Mouse (Mus musculus) liver, embryonic 13.5 days (tissue): ENCODE results near the gene Olfr1359. TPM values are rescaled to one million over a fixed set of nuclear protein-coding genes. Genes with fewer than 3 reads are reported as not detected.
"Not testable (repeated sequence)": the region's sequence is repeated elsewhere in the genome, so short reads cannot be mapped to it uniquely, and the experiment has no call there.

ENCODE experiments used
- ATAC-seq: fragments of 200-750 bp; cut with Nextera tagmentation; 2 replicates; pipeline ENCODE4 v1.8.0; 2017; ENCODE audit warnings: low read depth, mild to moderate bottlenecking, moderate number of reproducible peaks, moderate library complexity
- DNase-seq: peaks from one replicate; pipeline ENCODE4 v3.0.0; 2022
- H3K27ac ChIP-seq: fragments of 300-500 bp; sonication (generic); 2 replicates; pipeline ENCODE4 v1.5.1; 2015; ENCODE audit warnings: moderate library complexity, mild to moderate bottlenecking, inconsistent platforms
- H3K27me3 ChIP-seq: fragments of 300-500 bp; sonication (generic); 2 replicates; pipeline ENCODE4 v1.6.1; 2015; ENCODE audit warnings: mild to moderate bottlenecking, inconsistent platforms
- H3K36me3 ChIP-seq: fragments of 300-500 bp; sonication (generic); 2 replicates; pipeline ENCODE4 v1.6.1; 2015; ENCODE audit warnings: mild to moderate bottlenecking, inconsistent platforms
- H3K4me1 ChIP-seq: fragments of 300-500 bp; sonication (generic); replicated peaks from 2 replicates; pipeline ENCODE4 v1.6.1; 2015; ENCODE audit warnings: inconsistent platforms
- H3K4me2 ChIP-seq: fragments of 300-500 bp; sonication (generic); 2 replicates; pipeline ENCODE4 v1.6.1; 2015; ENCODE audit warnings: inconsistent platforms, mild to moderate bottlenecking, moderate library complexity
- H3K4me3 ChIP-seq: fragments of 300-500 bp; sonication (generic); replicated peaks from 2 replicates; pipeline ENCODE4 v1.5.1; 2015; ENCODE audit warnings: mild to moderate bottlenecking, inconsistent platforms
- H3K9ac ChIP-seq: fragments of 300-500 bp; sonication (generic); 2 replicates; pipeline ENCODE4 v1.6.1; 2015; ENCODE audit warnings: mild to moderate bottlenecking, inconsistent platforms
- H3K9me3 ChIP-seq: fragments of 300-500 bp; sonication (generic); replicated peaks from 2 replicates; pipeline ENCODE4 v1.6.1; 2016; ENCODE audit warnings: inconsistent platforms
- WGBS: fragments of 180-500 bp; shearing (Covaris S2); methylation state at CpG from one replicate; pipeline ENCODE4 v1.1.7; 2015; ENCODE audit not compliant: insufficient replicate concordance; 5-methylcytosine and 5-hydroxymethylcytosine counted together
- polyA plus RNA-seq: library from polyadenylated mRNA; unstranded; fragments of >200 nt; fragmentation: Nextera tagmentation; extraction: Ambion mirVana; gene quantifications from 2 replicates; pipeline ENCODE4 v1.2.1, GENCODE M21; 2015

The Olfr1359 gene
- polyA plus RNA-seq: not detected in 2 replicates

GRCm38 (mm10) chr13:21697811-21698210 lies at the start of gene Olfr1359:
Gene Olfr1359, plus strand, starts transcription at chr13:21698111.
- Histone ChIP-seq H3K27me3 (no peaks in the 10 kb centered on the region), H3K4me3 (no peak within 1 kb of the TSS), H3K9ac (no peak within 1 kb of the TSS), H3K4me1 (no peaks in the 10 kb centered on the region), H3K4me2 (no peak within 1 kb of the TSS), H3K9me3 (no peaks in the 10 kb centered on the region), H3K36me3 (no peaks in the 10 kb centered on the region), H3K27ac (no peak within 1 kb of the TSS)
- DNase-seq: no peak
- ATAC-seq: no peak

DNA sequence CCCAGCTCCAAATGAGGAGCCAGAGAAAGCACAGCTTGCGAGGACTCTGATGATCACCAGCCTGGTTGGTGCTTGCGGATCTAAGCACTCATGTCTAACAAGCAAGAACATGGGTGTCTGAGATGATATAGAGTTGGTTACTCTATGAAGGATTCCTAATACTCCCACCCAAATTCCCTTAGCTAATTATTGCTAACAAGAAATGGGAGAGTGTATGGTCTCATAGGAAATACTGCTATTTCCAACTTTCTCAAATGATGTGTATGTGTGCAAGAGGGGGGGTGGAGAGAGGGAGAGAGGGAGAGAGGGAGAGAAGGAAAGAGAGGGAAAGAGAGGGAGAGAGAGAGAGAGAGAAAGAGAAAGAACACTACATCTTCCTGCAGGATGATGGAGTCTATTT lies 34.6 kb upstream of the Olfr1359 start, which contains the start of gene Olfr1361:
Olfr1361 (minus strand) TSS at position 101 of the 400 bp plus-strand sequence.
- no peak within 1 kb of the TSS for H3K27ac ChIP-seq
- no peaks in the 10 kb centered on the region for H3K36me3 ChIP-seq
- no peaks in the 10 kb centered on the region for H3K27me3 ChIP-seq
- no peak within 1 kb of the TSS for H3K4me3 ChIP-seq
- ATAC-seq (no peak), DNase-seq (no peak)
- H3K4me2 ChIP-seq: no peak within 1 kb of the TSS
- no peak within 1 kb of the TSS for H3K9ac ChIP-seq
- no peaks in the 10 kb centered on the region for H3K9me3 ChIP-seq
- WGBS: 62% methylated on average over 2 of the region's 2 CpGs
- H3K4me1 ChIP-seq: no peaks in the 10 kb centered on the region

DNA sequence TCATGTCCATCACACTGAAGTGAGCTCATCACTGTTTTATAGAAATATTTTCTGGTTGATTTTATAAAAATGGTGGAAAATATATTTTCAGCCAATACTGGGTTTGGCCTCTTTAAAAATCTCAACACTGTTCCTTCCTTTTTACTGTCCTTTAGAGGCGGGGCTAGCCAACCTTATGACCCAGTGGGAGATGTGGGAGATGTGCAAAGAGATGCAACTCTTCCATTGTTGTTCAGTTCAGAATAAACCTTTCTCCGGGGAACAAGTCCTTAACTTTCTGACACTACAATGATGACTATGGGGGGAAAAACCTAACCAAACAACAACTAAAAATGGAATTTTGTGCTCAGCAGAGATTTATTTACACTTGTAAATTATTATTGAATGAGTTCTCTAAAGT lies 20.6 kb upstream of the Olfr1359 start, which contains the start of gene Olfr1360:
Olfr1360 (minus strand) TSS at position 101 of the 400 bp plus-strand sequence.
- Histone ChIP-seq H3K9ac (no peak within 1 kb of the TSS), H3K27ac (no peak within 1 kb of the TSS), H3K4me3 (no peak within 1 kb of the TSS), H3K36me3 (no peaks in the 10 kb centered on the region), H3K27me3 (no peaks in the 10 kb centered on the region), H3K9me3 (no peaks in the 10 kb centered on the region), H3K4me1 (no peaks in the 10 kb centered on the region), H3K4me2 (no peak within 1 kb of the TSS)
- WGBS: 60% methylated on average over 2 of the region's 2 CpGs
- DNase-seq (no peak), ATAC-seq (no peak)

DNA sequence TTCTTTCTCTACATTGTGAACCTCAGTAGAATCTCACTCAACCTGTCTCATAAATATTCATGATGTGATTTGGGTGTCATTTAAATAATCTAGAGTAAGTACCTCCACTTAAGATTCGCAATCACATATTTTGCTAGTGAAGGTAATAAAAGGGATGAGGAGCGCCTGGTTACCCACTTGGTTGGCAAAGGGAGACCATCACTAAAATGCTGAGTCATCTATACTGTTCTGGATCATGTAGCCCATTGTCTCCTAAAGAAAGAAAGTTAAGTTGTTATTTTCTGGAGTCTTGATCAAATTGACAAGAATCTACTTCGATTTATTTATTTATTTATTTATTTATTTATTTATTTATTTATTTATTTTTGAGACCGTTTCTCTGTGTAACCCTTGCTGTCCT lies 8.8 kb downstream of the Olfr1359 start:
- Histone ChIP-seq H3K9ac (no peak overlapping the region), H3K4me3 (no peak overlapping the region), H3K27ac (no peak overlapping the region), H3K4me1 (peaks cover 7% of the 10 kb centered on the region), H3K4me2 (no peak overlapping the region), H3K9me3 (no peaks in the 10 kb centered on the region), H3K36me3 (no peaks in the 10 kb centered on the region), H3K27me3 (no peaks in the 10 kb centered on the region)
- no peak for DNase-seq
- no peak for ATAC-seq
- 56% methylated on average over 4 of the region's 4 CpGs for WGBS

- H3K4me2 ChIP-seq: peak overlapping the region; percentile 62
- no peaks in the 10 kb centered on the region for H3K27me3 ChIP-seq
- peak; percentile 83 for DNase-seq
- H3K9me3 ChIP-seq: no peaks in the 10 kb centered on the region
- ATAC-seq: peak; percentile 70
- peaks cover 27% of the 10 kb centered on the region for H3K4me1 ChIP-seq
- WGBS: under 1% methylated on average over 32 of the region's 32 CpGs
- peak overlapping the region; percentile 80 for H3K27ac ChIP-seq
- no peaks in the 10 kb centered on the region for H3K36me3 ChIP-seq
- H3K4me3 ChIP-seq: peak overlapping the region; percentile 71
- H3K9ac ChIP-seq: peak overlapping the region; percentile 79
Measured at GRCm38 (mm10) chr13:21710031-21710711, 12.3 kb downstream of the Olfr1359 start.

DNA sequence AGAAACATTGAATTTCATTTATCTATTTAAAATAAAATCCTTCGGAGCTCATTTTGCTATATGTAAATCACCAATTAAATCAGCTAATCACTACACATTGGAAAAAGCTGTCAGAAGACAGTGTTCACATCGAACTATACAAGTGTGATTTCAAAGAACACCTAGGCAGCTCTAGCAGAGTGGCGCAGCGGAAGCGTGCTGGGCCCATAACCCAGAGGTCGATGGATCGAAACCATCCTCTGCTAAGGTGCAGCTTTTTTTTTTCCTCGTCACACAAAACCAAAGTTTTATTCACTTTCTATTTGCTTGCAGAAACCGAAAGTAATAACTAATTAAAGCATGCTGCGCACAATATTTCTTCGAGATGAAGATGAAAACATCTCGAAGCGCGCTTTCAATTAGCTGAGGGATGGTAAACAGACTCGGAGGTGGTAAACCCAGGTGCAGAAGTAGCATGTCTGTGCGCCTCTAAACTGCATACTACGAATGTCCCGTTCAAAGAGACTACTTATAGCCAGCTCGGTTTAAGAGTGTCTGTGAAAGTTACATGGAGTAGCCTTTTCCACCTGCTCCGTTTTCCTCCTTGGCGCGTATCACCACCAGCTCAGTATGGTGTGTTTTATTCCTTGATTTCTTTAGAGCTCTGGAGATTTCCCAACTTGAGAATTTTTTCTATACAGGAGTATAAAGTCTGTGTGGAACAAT lies 13.1 kb downstream of the Olfr1359 start:
- peak; percentile 60 for ATAC-seq

DNA sequence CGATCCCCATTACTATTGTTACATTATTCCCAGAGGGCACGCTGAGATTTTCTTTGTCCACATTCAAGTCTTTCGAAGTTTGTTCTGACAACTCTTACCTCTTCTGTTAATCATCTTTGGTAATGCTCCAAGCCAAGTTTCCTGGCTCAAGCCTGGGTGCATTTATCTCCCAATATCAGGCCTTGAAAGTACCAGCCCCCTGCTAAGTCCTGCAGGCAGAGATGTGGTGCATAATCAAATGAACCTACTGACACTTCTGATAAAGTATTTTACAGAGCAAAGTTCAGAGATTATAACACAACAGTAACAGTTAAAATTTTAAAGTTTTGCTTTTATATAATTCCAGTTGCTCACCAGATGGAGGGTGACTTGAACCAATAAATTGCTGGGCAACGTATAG lies 13.8 kb downstream of the Olfr1359 start:
- Histone ChIP-seq H3K9ac (peak overlapping the region; percentile 76), H3K36me3 (no peaks in the 10 kb centered on the region), H3K4me1 (peaks cover 32% of the 10 kb centered on the region), H3K27me3 (no peaks in the 10 kb centered on the region), H3K4me3 (peak overlapping the region; percentile 66), H3K27ac (peak overlapping the region; percentile 50), H3K9me3 (no peaks in the 10 kb centered on the region), H3K4me2 (peak overlapping the region; percentile 86)
- 23% methylated on average over 4 of the region's 4 CpGs for WGBS
- DNase-seq: peak; percentile 15
- no peak for ATAC-seq

More for the DNA sequence above, 13.1 kb downstream of the Olfr1359 start:
- DNase-seq: peak; percentile 72
- 1% methylated on average over 22 of the region's 22 CpGs for WGBS
- Histone ChIP-seq H3K4me1 (peaks cover 31% of the 10 kb centered on the region), H3K4me2 (peak overlapping the region; percentile 86), H3K9ac (peak overlapping the region; percentile 76), H3K27ac (peak overlapping the region; percentile 43; the same call in 1 of the 2 replicates), H3K4me3 (peak overlapping the region; percentile 66), H3K27me3 (no peaks in the 10 kb centered on the region), H3K36me3 (no peaks in the 10 kb centered on the region), H3K9me3 (no peaks in the 10 kb centered on the region)

GRCm38 (mm10) chr13:21714725-21715124 lies 16.8 kb downstream of the Olfr1359 start:
- H3K4me1 ChIP-seq: peaks cover 51% of the 10 kb centered on the region
- H3K4me2 ChIP-seq: peak overlapping the region; percentile 86
- WGBS: under 1% methylated on average over 7 of the region's 7 CpGs
- H3K36me3 ChIP-seq: no peaks in the 10 kb centered on the region
- no peak for ATAC-seq
- H3K9me3 ChIP-seq: no peaks in the 10 kb centered on the region
- peak overlapping the region; percentile 99 for H3K27ac ChIP-seq
- peak overlapping the region; percentile 88 for H3K9ac ChIP-seq
- DNase-seq: peak; percentile 62
- peak overlapping the region; percentile 63 for H3K4me3 ChIP-seq
- no peaks in the 10 kb centered on the region for H3K27me3 ChIP-seq

DNA sequence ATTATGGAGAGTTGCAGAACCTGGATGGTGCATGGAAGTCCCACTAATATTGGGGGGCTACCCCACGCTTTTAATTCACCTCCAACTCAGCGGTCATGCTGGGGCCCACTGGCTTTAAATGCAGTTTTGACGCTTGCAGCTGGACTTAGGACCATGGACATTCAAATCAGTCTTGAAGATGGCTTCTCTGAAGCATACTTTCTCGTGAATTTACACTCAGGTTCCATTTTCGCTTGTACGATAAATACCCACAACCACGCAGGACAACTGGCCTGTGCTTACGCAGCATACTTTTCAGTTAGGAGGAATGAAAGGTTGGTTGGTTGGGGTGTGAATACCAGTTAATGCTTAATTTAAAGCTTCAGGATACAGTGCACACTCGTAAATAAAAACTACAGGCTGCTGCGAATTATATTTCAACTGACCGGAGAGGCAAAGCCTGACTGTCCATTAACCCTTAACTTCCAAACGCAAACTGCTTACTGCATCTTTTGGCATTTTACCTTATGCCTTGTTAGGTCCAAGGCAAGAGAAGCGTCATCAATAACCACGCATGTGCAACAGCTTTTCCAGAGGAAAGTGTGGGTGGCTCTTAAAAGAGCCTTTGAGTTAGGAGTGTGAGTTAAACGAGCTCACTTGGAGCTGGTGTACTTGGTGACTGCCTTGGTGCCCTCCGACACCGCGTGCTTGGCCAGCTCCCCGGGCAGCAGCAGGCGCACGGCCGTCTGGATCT lies 17.4 kb downstream of the Olfr1359 start:
- peaks cover 57% of the 10 kb centered on the region for H3K4me1 ChIP-seq
- 0 out of 2 replicates have a peak, but pooled peaks have one; percentile 0 for ATAC-seq
- H3K27me3 ChIP-seq: no peaks in the 10 kb centered on the region

GRCm38 (mm10) chr13:21715864-21716539 lies 18.1 kb downstream of the Olfr1359 start, which contains the start of the genes Hist1h2bl and Hist1h2ai:
Gene Hist1h2bl, minus strand, starts transcription at chr13:21716143.
Gene Hist1h2ai, plus strand, starts transcription at chr13:21716422.
- Histone ChIP-seq H3K9ac (peak within 1 kb of the TSS; percentile 88), H3K4me3 (peak within 1 kb of the TSS; percentile 63), H3K4me2 (peak within 1 kb of the TSS; percentile 86), H3K27ac (peak within 1 kb of the TSS; percentile 99), H3K4me1 (peaks cover 63% of the 10 kb centered on the region)
- H3K9me3 ChIP-seq, H3K27me3 ChIP-seq, H3K36me3 ChIP-seq: not testable (repeated sequence)
- under 1% methylated on average over 32 of the region's 50 CpGs for WGBS
- ATAC-seq (peak; percentile 84), DNase-seq (peak; percentile 91)

More for the DNA sequence above, 17.4 kb downstream of the Olfr1359 start:
- Histone ChIP-seq H3K4me2 (peak overlapping the region; percentile 86), H3K9ac (peak overlapping the region; percentile 88), H3K27ac (peak overlapping the region; percentile 99), H3K36me3 (no peaks in the 10 kb centered on the region), H3K9me3 (no peaks in the 10 kb centered on the region), H3K4me3 (peak overlapping the region; percentile 63)
- under 1% methylated on average over 22 of the region's 22 CpGs for WGBS
- DNase-seq: no peak
